Mouse (Mus musculus) left cerebral cortex, postnatal 36 days (tissue): ENCODE data around the gene Il12a. TPM values are rescaled to one million over a fixed set of nuclear protein-coding genes. Genes with fewer than 3 reads are reported as not detected.
A peak's percentile ranks its signal among the peaks of the same experiment; 100 is the strongest.
"Not testable (repeated sequence)": the region's sequence is repeated elsewhere in the genome, so short reads cannot be mapped to it uniquely, and the experiment has no call there.

Source experiments
- DNase-seq, 2 experiments: peaks; one replicate each; pipeline ENCODE4 v3.0.0; 2021 to 2022; ENCODE audit warnings: low spot score in 2 of 2, mixed read lengths in 1 of 2
- intact Hi-C: fragments of 180-260 bp; cut with DNase I; formaldehyde crosslinking; loops from one replicate; pipeline ENCODE4 v1.15.1; 2025
- total RNA-seq, 2 experiments: library from RNA; stranded (reverse); gene quantifications; 2 replicates each; pipeline ENCODE4 v1.2.3; 2021

Gene Il12a
- total RNA-seq, 2 experiments from 2014 or later, result 3.1 to 4.3 TPM

- DNase-seq, result peak in 1 of 2 experiments; percentile 45
- intact Hi-C loops, result loop anchor here (2.0 kb wide), 1 partner anchor 99 kb away; no protein-coding TSS in a partner anchor
Measured at GRCm38 (mm10) chr3:68713550-68713949, 23.1 kb downstream of the Il12a start.

- intact Hi-C loops, result not testable (repeated sequence)
- DNase-seq, result peak; percentile 31 to 44
Measured at GRCm38 (mm10) chr3:68717346-68717745, 26.9 kb downstream of the Il12a start.

GRCm38 (mm10) chr3:68719229-68719819 lies 28.9 kb downstream of the Il12a start:
- intact Hi-C loops, result no loop called here

GRCm38 (mm10) chr3:68720258-68720657 lies 29.8 kb downstream of the Il12a start:
- intact Hi-C loops, result no loop called here
- DNase-seq, result no peak

More at GRCm38 (mm10) chr3:68719229-68719819, 28.9 kb downstream of the Il12a start:
- DNase-seq, result no peak

- no peak for DNase-seq
- intact Hi-C loops, result no loop called here
Measured at GRCm38 (mm10) chr3:68741955-68742354, 51.5 kb downstream of the Il12a start.

GRCm38 (mm10) chr3:68742718-68743471 lies 52.5 kb downstream of the Il12a start:
- DNase-seq, result no peak

GRCm38 (mm10) chr3:68743472-68743732 lies 53.0 kb downstream of the Il12a start:
- no peak for DNase-seq
- intact Hi-C loops, result no loop called here

More at GRCm38 (mm10) chr3:68742718-68743471, 52.5 kb downstream of the Il12a start:
- intact Hi-C loops, result no loop called here

GRCm38 (mm10) chr3:68744162-68744561 lies 53.7 kb downstream of the Il12a start:
- intact Hi-C loops, result no loop called here
- DNase-seq, result no peak

- intact Hi-C loops, result no loop called here
- no peak for DNase-seq
Measured at GRCm38 (mm10) chr3:68745033-68745432, 54.6 kb downstream of the Il12a start.

GRCm38 (mm10) chr3:68746282-68746681 lies 55.8 kb downstream of the Il12a start:
- intact Hi-C loops, DNase-seq: not testable (repeated sequence)

Other genes with a start within 250 kb of the Il12a start
- 10 to 100 TPM; 15.3 to 22.3 TPM for gene 1110032F04Rik, start 178.9 kb downstream of the Il12a start, total RNA-seq